Mouse (Mus musculus) midbrain, embryonic 13.5 days (tissue): ENCODE results near the gene Elp6. TPM values are rescaled to one million over a fixed set of nuclear protein-coding genes. Genes with fewer than 3 reads are reported as not detected.
"Not testable (repeated sequence)": the region's sequence is repeated elsewhere in the genome, so short reads cannot be mapped to it uniquely, and the experiment has no call there.

ENCODE experiments used
- ATAC-seq: fragments of 200-750 bp; cut with Nextera tagmentation; 2 replicates; pipeline ENCODE4 v1.8.0; 2017; ENCODE audit warnings: mild to moderate bottlenecking, moderate TSS enrichment, moderate library complexity
- H3K27ac ChIP-seq: fragments of 300-500 bp; sonication (generic); 2 replicates; pipeline ENCODE4 v1.5.1; 2015; ENCODE audit warnings: inconsistent platforms, mild to moderate bottlenecking, moderate library complexity
- H3K27me3 ChIP-seq: fragments of 300-500 bp; sonication (generic); 2 replicates; pipeline ENCODE4 v1.6.1; 2015; ENCODE audit warnings: mild to moderate bottlenecking, inconsistent platforms
- H3K36me3 ChIP-seq: fragments of 300-500 bp; sonication (generic); 2 replicates; pipeline ENCODE4 v1.6.1; 2015; ENCODE audit warnings: mild to moderate bottlenecking, inconsistent platforms
- H3K4me1 ChIP-seq: fragments of 300-500 bp; sonication (generic); replicated peaks from 2 replicates; pipeline ENCODE4 v1.6.1; 2015; ENCODE audit warnings: inconsistent platforms
- H3K4me2 ChIP-seq: fragments of 300-500 bp; sonication (generic); replicated peaks from 2 replicates; pipeline ENCODE4 v1.6.1; 2015; ENCODE audit warnings: moderate library complexity, mild to moderate bottlenecking, inconsistent platforms
- H3K4me3 ChIP-seq: fragments of 300-500 bp; sonication (generic); replicated peaks from 2 replicates; pipeline ENCODE4 v1.5.1; 2015; ENCODE audit warnings: mild to moderate bottlenecking, inconsistent platforms
- H3K9ac ChIP-seq: fragments of 300-500 bp; sonication (generic); replicated peaks from 2 replicates; pipeline ENCODE4 v1.6.1; 2015; ENCODE audit warnings: mild to moderate bottlenecking, inconsistent platforms
- H3K9me3 ChIP-seq: fragments of 300-500 bp; sonication (generic); 2 replicates; pipeline ENCODE4 v1.6.1; 2016; ENCODE audit warnings: mild to moderate bottlenecking, inconsistent platforms
- WGBS: fragments of 180-500 bp; shearing (Covaris S2); methylation state at CpG from one replicate; pipeline ENCODE4 v1.1.7; 2015; 5-methylcytosine and 5-hydroxymethylcytosine counted together
- polyA plus RNA-seq: library from polyadenylated mRNA; unstranded; fragments of >200 nt; fragmentation: Nextera tagmentation; extraction: Ambion mirVana; gene quantifications from 2 replicates; pipeline ENCODE4 v1.2.1, GENCODE M21; 2015

Elp6 gene
- polyA plus RNA-seq, 1 experiment from 2014 or later, result 46.2 TPM

DNA sequence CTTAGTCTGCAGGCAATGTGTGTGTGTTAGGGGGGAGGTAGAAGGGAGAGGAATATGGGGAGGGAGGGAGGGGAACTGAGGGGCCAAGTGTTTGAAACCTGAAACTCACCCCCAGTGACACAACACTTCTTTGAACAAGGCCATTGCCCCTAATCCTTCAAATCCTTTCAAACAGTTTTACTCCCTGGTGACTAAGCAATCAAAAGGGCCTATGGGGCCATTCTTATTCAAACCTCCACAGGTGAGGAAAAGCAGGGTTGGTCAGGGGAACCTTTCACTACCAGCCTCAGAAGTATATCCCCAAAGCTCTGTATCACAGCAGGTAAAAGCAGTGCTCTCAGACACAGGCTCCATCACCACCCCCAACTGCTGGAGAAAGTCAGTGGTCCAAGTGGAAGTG, 18.0 kb downstream of the Elp6 start:
- Histone ChIP-seq H3K27me3 (no peaks in the 10 kb centered on the region), H3K36me3 (peaks cover 49% of the 10 kb centered on the region)

DNA sequence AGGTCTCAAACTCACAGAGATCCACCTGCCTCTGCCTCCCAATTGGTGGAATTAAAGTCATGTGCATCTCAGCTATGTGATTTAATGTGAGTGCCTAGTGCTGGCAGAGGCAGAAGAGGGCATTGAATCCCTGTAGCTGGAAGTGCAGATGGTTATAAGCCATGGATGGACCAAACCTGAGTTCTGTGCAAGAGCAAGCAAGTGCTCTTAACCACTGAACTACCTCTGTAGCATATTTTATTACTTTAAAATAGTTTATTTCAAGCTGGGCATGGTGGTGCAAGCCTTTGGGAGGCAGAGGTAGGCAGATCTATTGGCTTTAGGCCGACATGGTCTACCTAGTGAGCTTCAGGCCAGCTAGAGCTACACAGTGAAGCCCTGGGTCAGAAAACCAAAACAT, 19.2 kb downstream of the Elp6 start:
- Histone ChIP-seq H3K9ac (no peak overlapping the region), H3K4me1 (no peaks in the 10 kb centered on the region), H3K27ac (no peak overlapping the region), H3K36me3 (peaks cover 37% of the 10 kb centered on the region), H3K9me3 (no peaks in the 10 kb centered on the region), H3K4me2 (no peak overlapping the region), H3K27me3 (no peaks in the 10 kb centered on the region), H3K4me3 (no peak overlapping the region)
- ATAC-seq, result no peak
- 97% methylated on average over 1 of the region's 1 CpGs for WGBS

More for the DNA sequence above, 18.0 kb downstream of the Elp6 start:
- no peaks in the 10 kb centered on the region for H3K4me1 ChIP-seq
- H3K9ac ChIP-seq, result no peak overlapping the region
- H3K9me3 ChIP-seq, result no peaks in the 10 kb centered on the region
- no peak overlapping the region for H3K27ac ChIP-seq
- no peak overlapping the region for H3K4me2 ChIP-seq
- H3K4me3 ChIP-seq, result no peak overlapping the region
- no peak for ATAC-seq

DNA sequence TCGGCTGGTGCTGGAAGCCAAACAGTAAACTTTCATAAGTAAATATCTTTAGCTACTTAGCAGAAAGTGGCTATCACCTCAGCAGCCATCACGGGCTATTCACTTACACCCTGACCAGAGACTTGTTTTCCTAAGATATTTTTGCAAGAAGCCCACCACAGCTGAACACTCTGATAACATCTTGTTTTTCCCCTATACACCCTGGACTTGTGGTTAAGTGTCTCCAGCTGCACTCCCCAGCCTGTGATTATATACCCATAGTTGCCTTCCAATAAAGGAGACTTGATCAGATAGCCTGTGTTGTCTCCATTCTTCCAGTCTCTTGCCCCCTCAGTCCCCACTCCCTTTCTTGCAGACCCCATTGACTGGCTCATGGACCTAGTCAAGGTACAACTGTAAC, 23.2 kb downstream of the Elp6 start:
- Histone ChIP-seq H3K9ac (no peak overlapping the region), H3K4me2 (no peak overlapping the region), H3K9me3 (no peaks in the 10 kb centered on the region), H3K4me1 (no peaks in the 10 kb centered on the region), H3K4me3 (no peak overlapping the region), H3K27ac (no peak overlapping the region), H3K27me3 (no peaks in the 10 kb centered on the region), H3K36me3 (peaks cover 1% of the 10 kb centered on the region)
- ATAC-seq, result no peak
- 82% methylated on average over 2 of the region's 2 CpGs for WGBS

DNA sequence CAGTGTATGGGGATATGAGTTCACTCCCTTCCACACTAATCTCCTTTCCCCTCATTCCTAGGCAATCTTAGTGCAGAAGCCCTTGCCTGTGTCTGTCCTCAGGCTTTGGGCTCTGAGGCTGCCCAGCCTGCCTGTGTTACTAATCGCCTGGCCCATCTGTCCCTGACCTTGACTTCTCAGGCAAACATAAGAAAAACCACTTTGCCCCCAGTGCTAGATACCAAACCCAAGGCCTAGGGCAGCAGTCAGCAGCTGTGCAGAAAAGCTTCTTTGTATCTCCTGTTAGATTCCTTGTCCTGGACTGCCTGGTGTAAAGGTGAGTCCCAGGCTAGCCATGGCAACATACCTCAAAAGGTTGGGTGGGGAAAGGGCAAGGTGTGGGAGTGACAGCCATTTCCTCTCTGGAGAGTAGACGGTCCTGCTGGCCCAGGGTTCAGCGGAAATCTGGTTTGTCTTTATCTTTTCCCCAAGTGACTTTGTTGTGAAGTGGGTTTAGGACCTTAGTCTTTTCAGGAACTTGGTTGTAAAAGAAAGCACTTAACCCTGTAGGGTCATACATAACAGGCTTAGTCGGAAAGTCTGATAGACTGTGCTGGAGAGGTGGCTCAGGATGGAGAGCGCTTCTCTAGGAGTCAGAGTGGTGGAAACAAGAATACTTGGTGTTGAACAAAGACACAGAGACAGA, 24.1 kb downstream of the Elp6 start:
- Histone ChIP-seq H3K4me3 (no peak overlapping the region), H3K9me3 (no peaks in the 10 kb centered on the region), H3K36me3 (no peaks in the 10 kb centered on the region), H3K4me2 (no peak overlapping the region), H3K4me1 (peaks cover 4% of the 10 kb centered on the region), H3K27ac (no peak overlapping the region), H3K9ac (no peak overlapping the region), H3K27me3 (no peaks in the 10 kb centered on the region)
- no peak for ATAC-seq
- 64% methylated on average over 5 of the region's 5 CpGs for WGBS

DNA sequence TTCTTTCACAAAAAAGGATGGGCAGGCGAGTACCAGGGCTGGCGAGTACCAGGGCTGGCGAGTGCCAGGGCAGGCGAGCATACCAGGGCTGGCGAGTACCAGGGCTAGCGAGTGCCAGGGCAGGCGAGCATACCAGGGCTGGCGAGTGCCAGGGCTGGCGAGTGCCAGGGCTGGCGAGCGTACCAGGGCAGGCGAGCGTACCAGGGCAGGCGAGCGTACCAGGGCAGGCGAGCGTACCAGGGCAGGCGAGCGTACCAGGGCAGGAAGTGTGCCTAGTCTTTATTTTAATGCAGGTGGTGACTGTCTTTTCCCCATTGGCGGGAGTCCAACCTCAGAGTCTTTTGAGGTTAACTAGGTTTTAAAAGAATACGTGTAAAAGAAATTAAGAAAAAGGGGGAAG, 24.7 kb downstream of the Elp6 start:
- H3K27me3 ChIP-seq, result no peaks in the 10 kb centered on the region
- no peak overlapping the region for H3K4me3 ChIP-seq
- no peak overlapping the region for H3K4me2 ChIP-seq
- 80% methylated on average over 21 of the region's 21 CpGs for WGBS
- H3K9me3 ChIP-seq, result no peaks in the 10 kb centered on the region
- H3K4me1 ChIP-seq, result peaks cover 10% of the 10 kb centered on the region
- no peak overlapping the region for H3K27ac ChIP-seq
- no peak overlapping the region for H3K9ac ChIP-seq
- no peak for ATAC-seq
- H3K36me3 ChIP-seq, result no peaks in the 10 kb centered on the region

DNA sequence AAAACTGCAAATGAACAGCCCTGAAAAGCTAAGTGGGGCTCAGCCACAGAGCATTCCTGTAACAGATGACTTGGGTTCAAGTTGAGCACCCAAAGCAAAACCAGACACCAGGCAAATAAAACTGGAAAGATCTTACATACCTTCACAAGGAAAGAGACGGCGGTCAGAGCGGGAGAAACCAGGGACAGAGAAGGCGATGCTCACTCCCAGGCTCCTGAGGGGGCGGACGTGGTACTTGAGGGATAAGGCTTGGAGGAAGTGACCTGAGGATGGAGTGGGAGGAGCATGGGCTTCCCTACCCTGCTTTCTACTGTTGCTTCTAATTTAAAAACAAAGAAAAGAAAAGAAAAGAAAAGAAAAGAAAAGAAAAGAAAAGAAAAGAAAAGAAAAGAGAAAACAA, 25.4 kb downstream of the Elp6 start:
- no peak overlapping the region for H3K4me2 ChIP-seq
- 63% methylated on average over 6 of the region's 6 CpGs for WGBS
- no peak for ATAC-seq
- no peaks in the 10 kb centered on the region for H3K36me3 ChIP-seq
- no peaks in the 10 kb centered on the region for H3K27me3 ChIP-seq
- no peak overlapping the region for H3K4me3 ChIP-seq
- H3K9ac ChIP-seq, result no peak overlapping the region
- H3K9me3 ChIP-seq, result no peaks in the 10 kb centered on the region
- H3K27ac ChIP-seq, result no peak overlapping the region
- peaks cover 15% of the 10 kb centered on the region for H3K4me1 ChIP-seq

DNA sequence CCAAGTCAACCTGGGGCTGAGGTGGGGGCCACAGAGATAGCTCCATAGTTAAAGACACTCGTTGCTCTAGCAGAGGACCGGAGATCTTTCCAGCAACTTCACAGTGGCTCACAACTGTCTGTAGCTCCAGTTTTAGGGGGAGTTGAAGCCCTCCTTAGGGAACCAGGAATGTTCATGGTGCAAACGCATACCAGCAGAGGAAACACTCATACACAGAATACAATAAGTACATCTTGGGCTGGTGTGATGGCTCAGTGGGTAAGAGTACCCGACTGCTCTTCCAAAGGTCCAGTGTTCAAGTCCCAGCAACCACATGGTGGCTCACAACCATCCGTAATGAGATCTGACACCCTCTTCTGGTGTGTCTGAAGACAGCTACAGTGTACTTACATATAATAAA, 25.9 kb downstream of the Elp6 start:
- H3K9me3 ChIP-seq, ATAC-seq, H3K4me3 ChIP-seq, H3K4me2 ChIP-seq, H3K27me3 ChIP-seq, H3K9ac ChIP-seq, H3K27ac ChIP-seq, H3K36me3 ChIP-seq: not testable (repeated sequence)
- H3K4me1 ChIP-seq, result peaks cover 17% of the 10 kb centered on the region
- WGBS, result 90% methylated on average over 5 of the region's 5 CpGs

DNA sequence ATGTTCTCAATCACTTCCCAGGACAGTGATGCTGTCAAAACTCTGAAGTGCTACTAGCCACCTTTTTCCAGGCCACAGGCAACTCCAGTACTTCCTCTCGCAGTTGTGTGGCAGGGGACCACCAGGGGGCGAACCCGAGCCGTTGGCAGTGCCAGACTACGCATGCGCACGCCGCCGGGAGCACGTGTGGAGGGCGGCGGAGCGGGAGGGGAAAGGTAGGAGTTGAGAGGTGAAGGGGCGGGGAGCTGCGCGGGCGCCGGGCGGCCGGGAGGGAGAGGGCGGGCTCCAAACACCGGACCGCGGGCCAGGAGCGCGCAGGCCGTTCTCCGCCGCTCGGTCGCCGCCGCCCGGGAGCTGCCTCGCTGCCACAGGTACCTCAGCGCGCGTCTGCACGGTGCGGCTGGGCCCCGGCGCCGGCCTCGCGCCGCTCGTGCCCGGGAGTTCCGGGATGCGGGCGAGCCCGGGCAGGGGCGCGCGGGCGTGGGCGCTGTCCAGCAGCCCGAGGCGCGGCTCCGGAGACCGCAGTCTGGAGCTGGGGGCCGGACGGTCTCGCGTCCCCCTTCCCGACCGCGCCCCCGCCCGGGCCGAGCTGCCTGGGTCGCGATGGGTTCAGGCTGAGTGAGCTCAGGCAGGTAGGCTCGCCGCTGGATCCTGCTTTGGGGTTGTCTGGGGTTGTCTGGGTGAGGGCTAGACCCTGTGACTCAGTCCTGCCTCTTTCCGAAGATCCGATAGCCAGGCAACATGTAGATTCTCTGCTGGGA, 28.3 kb downstream of the Elp6 start, which contains the start of gene Scap:
Gene Scap (plus strand): TSS at position 154 of the 761 bp plus-strand sequence.
- Histone ChIP-seq H3K4me3 (peak within 1 kb of the TSS; percentile 85), H3K9me3 (no peaks in the 10 kb centered on the region), H3K4me1 (peaks cover 17% of the 10 kb centered on the region), H3K36me3 (no peaks in the 10 kb centered on the region), H3K27me3 (no peaks in the 10 kb centered on the region), H3K9ac (peak within 1 kb of the TSS; percentile 81), H3K27ac (peak within 1 kb of the TSS; percentile 39; the same call in 1 of the 2 replicates), H3K4me2 (peak within 1 kb of the TSS; percentile 90)
- ATAC-seq, result peak; percentile 90
- WGBS, result under 1% methylated on average over 74 of the region's 78 CpGs

DNA sequence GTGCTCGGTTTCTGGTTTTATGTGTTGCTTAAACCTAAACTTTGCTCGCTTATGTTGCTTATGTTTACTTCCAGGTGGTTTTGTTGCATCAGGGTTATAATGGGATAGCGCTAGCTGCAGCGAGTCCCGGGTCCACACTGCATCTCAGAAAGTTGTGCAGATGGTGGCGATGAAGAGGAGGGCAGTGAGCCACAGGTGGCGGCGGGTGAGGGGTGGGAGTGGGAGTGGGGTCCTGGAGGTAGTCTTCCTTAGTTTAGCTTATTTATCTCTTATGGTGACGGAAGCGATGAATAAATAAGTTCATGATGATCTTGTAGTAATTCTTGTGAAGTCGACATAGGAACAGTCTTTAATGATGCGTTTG, 28.9 kb downstream of the Elp6 start:
- no peak overlapping the region for H3K27ac ChIP-seq

DNA sequence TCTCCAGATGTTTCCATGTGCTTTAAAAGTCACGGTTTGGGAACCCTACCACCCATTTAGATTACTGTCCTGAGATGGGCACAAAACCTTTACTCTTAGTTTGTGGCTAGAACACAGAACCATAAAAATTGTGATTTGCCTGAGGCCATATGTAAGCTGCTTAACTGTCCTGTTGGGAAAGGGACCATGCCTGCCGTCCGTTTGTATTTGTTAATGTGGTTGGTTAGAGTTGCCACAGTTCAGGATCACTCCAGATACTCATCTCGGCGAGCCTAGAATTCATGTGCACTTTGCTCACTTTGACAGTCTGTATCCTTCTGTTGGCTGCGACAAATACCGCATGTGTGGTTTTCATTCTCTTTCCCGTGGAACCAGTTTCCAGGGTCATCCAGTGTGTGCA, 29.9 kb downstream of the Elp6 start:
- ATAC-seq, result no peak
- no peaks in the 10 kb centered on the region for H3K27me3 ChIP-seq
- H3K27ac ChIP-seq, result no peak overlapping the region
- no peak overlapping the region for H3K4me2 ChIP-seq
- H3K9ac ChIP-seq, result no peak overlapping the region; the same call in 1 of the 2 replicates
- no peaks in the 10 kb centered on the region for H3K36me3 ChIP-seq
- H3K9me3 ChIP-seq, result no peaks in the 10 kb centered on the region
- H3K4me1 ChIP-seq, result peaks cover 17% of the 10 kb centered on the region
- 73% methylated on average over 8 of the region's 8 CpGs for WGBS
- no peak overlapping the region for H3K4me3 ChIP-seq

More for the DNA sequence above, 28.9 kb downstream of the Elp6 start:
- Histone ChIP-seq H3K4me3 (peak overlapping the region; percentile 85), H3K9ac (peak overlapping the region; percentile 81), H3K36me3 (no peaks in the 10 kb centered on the region), H3K4me2 (peak overlapping the region; percentile 90), H3K9me3 (no peaks in the 10 kb centered on the region), H3K4me1 (peaks cover 17% of the 10 kb centered on the region), H3K27me3 (no peaks in the 10 kb centered on the region)
- WGBS, result 9% methylated on average over 12 of the region's 12 CpGs
- peak; percentile 52 for ATAC-seq

DNA sequence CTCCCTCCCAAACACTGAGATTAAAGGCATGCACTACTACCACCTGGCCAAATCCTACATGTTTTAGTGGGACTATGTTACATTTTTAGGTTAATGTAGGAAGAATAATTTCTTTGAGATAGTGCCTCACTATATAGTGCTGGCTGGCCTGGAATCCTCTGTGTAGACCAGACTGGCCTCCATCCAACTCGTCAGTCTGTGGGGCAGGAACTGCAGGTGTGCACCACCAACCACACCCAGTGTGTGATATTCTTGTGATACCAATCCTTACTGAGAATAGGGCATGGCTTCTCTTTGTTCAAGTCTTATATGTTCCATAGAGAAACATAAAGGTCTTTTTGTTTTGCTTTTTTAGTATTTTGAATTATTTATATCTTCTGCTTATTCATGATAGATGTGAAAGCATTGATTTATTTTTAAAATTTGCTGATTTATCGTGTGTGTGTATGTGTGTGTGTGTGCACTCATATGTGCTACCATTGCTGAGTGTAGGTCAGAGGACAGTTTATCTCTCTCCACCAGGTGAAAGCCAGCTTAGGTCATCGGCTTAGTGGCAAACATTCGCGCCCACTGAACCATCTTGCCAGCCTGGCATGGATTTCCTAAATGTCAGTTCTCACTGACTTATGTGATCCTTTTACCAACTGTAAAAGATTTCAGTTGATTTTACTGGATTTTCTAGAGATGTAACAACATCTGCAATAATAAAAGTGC, 35.2 kb downstream of the Elp6 start:
- no peaks in the 10 kb centered on the region for H3K36me3 ChIP-seq
- H3K9ac ChIP-seq, result no peak overlapping the region
- ATAC-seq, result no peak
- no peaks in the 10 kb centered on the region for H3K27me3 ChIP-seq
- no peak overlapping the region for H3K4me2 ChIP-seq
- H3K27ac ChIP-seq, result no peak overlapping the region
- H3K4me3 ChIP-seq, result no peak overlapping the region
- 0 out of 2 replicates have a peak, but pooled peaks cover 2% of the 10 kb centered on the region for H3K4me1 ChIP-seq
- 89% methylated on average over 5 of the region's 5 CpGs for WGBS
- H3K9me3 ChIP-seq, result no peaks in the 10 kb centered on the region

DNA sequence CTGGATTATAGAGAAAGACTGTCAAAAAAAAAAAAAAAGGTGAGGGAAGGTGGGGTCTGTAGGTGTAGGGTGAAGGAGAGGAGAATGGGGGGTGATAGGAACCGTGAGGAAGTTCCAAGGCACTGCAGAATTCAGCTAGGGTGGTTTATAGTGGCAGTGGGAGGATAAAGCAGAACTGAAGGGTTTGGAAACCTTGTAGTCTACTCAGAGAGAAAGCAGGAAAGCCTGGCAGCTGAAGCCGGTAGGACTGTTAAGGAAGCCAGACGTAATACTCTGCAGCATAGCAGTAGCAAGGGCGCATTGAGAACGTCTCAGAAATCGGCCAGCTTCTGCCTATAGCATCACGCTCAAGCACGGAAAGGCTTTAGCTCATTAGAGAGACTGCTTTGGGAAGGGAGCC, 37.0 kb downstream of the Elp6 start:
- Histone ChIP-seq H3K4me2 (no peak overlapping the region), H3K9me3 (no peaks in the 10 kb centered on the region), H3K27me3 (no peaks in the 10 kb centered on the region), H3K36me3 (no peaks in the 10 kb centered on the region), H3K4me3 (no peak overlapping the region), H3K4me1 (no peaks in the 10 kb centered on the region), H3K27ac (no peak overlapping the region), H3K9ac (no peak overlapping the region)
- no peak for ATAC-seq
- WGBS, result 89% methylated on average over 8 of the region's 8 CpGs
